Mouse (Mus musculus) brown adipose tissue, adult 24 weeks (tissue): ENCODE measurements around the gene Fignl2. TPM values are rescaled to one million over a fixed set of nuclear protein-coding genes. Genes with fewer than 3 reads are reported as not detected.
A peak's percentile ranks its signal among the peaks of the same experiment; 100 is the strongest.

ENCODE experiments used
- H3K27ac ChIP-seq: fragments of 200-500 bp; replicated peaks from 2 replicates; pipeline ENCODE4 v1.5.1; 2012; ENCODE audit warnings: low read depth, mild to moderate bottlenecking, low read length
- H3K4me1 ChIP-seq: fragments of 200-500 bp; 2 replicates; pipeline ENCODE4 v1.6.1; 2012; ENCODE audit warnings: low read length, mixed read lengths; ENCODE audit not compliant: control insufficient read depth, insufficient read depth, insufficient read length
- H3K4me3 ChIP-seq: fragments of 200-500 bp; 2 replicates; pipeline ENCODE4 v1.5.1; 2012; ENCODE audit warnings: low read depth, mild to moderate bottlenecking, low read length, moderate library complexity; ENCODE audit not compliant: insufficient read depth
- polyA plus RNA-seq: library from polyadenylated mRNA; stranded (reverse); fragments of >200 nt; gene quantifications from 2 replicates; pipeline ENCODE4 v1.2.4, GENCODE M21; 2012; ENCODE audit not compliant: missing spikeins, insufficient read depth, insufficient read length

Gene Fignl2
- polyA plus RNA-seq, 1 experiment = 3.0 TPM

- Histone ChIP-seq H3K27ac (peak overlapping the region; percentile 42), H3K4me3 (no peak overlapping the region)
These were observed 2.7 kb upstream of the Fignl2 start for GRCm38 (mm10) chr15:101081035-101081548.

GRCm38 (mm10) chr15:101080031-101080520 lies 1.7 kb upstream of the Fignl2 start:
- Histone ChIP-seq H3K27ac (no peak overlapping the region), H3K4me3 (no peak overlapping the region), H3K4me1 (peaks cover 34% of the 10 kb centered on the region)

More at GRCm38 (mm10) chr15:101081035-101081548, 2.7 kb upstream of the Fignl2 start:
- H3K4me1 ChIP-seq = peaks cover 34% of the 10 kb centered on the region

GRCm38 (mm10) chr15:101078731-101079156 lies 377 bp upstream of the Fignl2 start:
- Histone ChIP-seq H3K4me3 (peak overlapping the region; percentile 55), H3K4me1 (peaks cover 37% of the 10 kb centered on the region), H3K27ac (peak overlapping the region; percentile 59)

GRCm38 (mm10) chr15:101077001-101077812 lies 1.2 kb downstream of the Fignl2 start:
- peak overlapping the region; percentile 30 for H3K27ac ChIP-seq
- peak overlapping the region; percentile 97 for H3K4me3 ChIP-seq

GRCm38 (mm10) chr15:101076071-101077000 lies 2.0 kb downstream of the Fignl2 start:
- Histone ChIP-seq H3K4me3 (peak overlapping the region; percentile 42), H3K4me1 (peaks cover 44% of the 10 kb centered on the region), H3K27ac (no peak overlapping the region)

More at GRCm38 (mm10) chr15:101077001-101077812, 1.2 kb downstream of the Fignl2 start:
- peaks cover 44% of the 10 kb centered on the region for H3K4me1 ChIP-seq

GRCm38 (mm10) chr15:101075656-101076055 lies 2.7 kb downstream of the Fignl2 start:
- H3K27ac ChIP-seq = no peak overlapping the region
- no peak overlapping the region for H3K4me3 ChIP-seq
- peaks cover 44% of the 10 kb centered on the region for H3K4me1 ChIP-seq

GRCm38 (mm10) chr15:101075150-101075549 lies 3.2 kb downstream of the Fignl2 start:
- Histone ChIP-seq H3K4me1 (peaks cover 41% of the 10 kb centered on the region), H3K4me3 (no peak overlapping the region), H3K27ac (no peak overlapping the region)

- Histone ChIP-seq H3K4me1 (peaks cover 32% of the 10 kb centered on the region), H3K4me3 (no peak overlapping the region), H3K27ac (no peak overlapping the region)
These were observed 4.3 kb downstream of the Fignl2 start for GRCm38 (mm10) chr15:101074067-101074466.

GRCm38 (mm10) chr15:101072736-101073135 lies 5.6 kb downstream of the Fignl2 start:
- H3K4me1 ChIP-seq = peaks cover 31% of the 10 kb centered on the region
- H3K4me3 ChIP-seq = no peak overlapping the region
- H3K27ac ChIP-seq = peak overlapping the region; percentile 60

- Histone ChIP-seq H3K27ac (0 out of 2 replicates have a peak overlapping the region, but pooled peaks have one; percentile 63), H3K4me1 (peaks cover 41% of the 10 kb centered on the region), H3K4me3 (no peak overlapping the region)
These were observed 7.6 kb downstream of the Fignl2 start for GRCm38 (mm10) chr15:101070762-101071161.

GRCm38 (mm10) chr15:101069641-101070190 lies 8.7 kb downstream of the Fignl2 start:
- Histone ChIP-seq H3K4me3 (no peak overlapping the region), H3K27ac (no peak overlapping the region), H3K4me1 (peaks cover 52% of the 10 kb centered on the region)

- H3K4me1 ChIP-seq = peaks cover 53% of the 10 kb centered on the region
- H3K27ac ChIP-seq = peak overlapping the region; percentile 65
- no peak overlapping the region for H3K4me3 ChIP-seq
These were observed 9.7 kb downstream of the Fignl2 start for GRCm38 (mm10) chr15:101068671-101069070.

- no peak overlapping the region for H3K4me3 ChIP-seq
- H3K4me1 ChIP-seq = peaks cover 48% of the 10 kb centered on the region
- H3K27ac ChIP-seq = peak overlapping the region; percentile 65
These were observed 10.3 kb downstream of the Fignl2 start for GRCm38 (mm10) chr15:101068029-101068428.

GRCm38 (mm10) chr15:101066920-101067696 lies 11.3 kb downstream of the Fignl2 start:
- H3K4me1 ChIP-seq = peaks cover 40% of the 10 kb centered on the region
- H3K4me3 ChIP-seq = no peak overlapping the region
- no peak overlapping the region for H3K27ac ChIP-seq
